Comparison of ENCODE assay signal across 9 mouse cellular contexts in genomic region chr1:93506944-93507676, GRCm38 (mm10). TPM values are rescaled to one million over a fixed set of nuclear protein-coding genes. Genes with fewer than 3 reads are reported as not detected.
DNase-seq lines count a peak whose midpoint lies in the region; ATAC-seq and TF ChIP-seq lines count a peak whose summit lies in the region.
"Had no signal": no experiment of that assay in that cellular context is flagged by ENCODE, and none has a peak within 500 bp of the region (broad histone marks: within the 10 kb centered on the region; RNA-seq: fewer than 3 reads in every experiment).

No protein-coding gene starts in this region.

- no peak overlapping the region for H3K27ac ChIP-seq in forebrain, embryonic 10.5 days
- no peak overlapping the region for H3K27ac ChIP-seq in forebrain, embryonic 16.5 days (ENCODE audit: low read length)
- no peak overlapping the region for H3K27ac ChIP-seq in embryonic facial prominence, embryonic 11.5 days (replicated peaks; ENCODE audit: low read depth, low read length)
- no peak overlapping the region for H3K27ac ChIP-seq in lung, embryonic 14.5 days (ENCODE audit: low read depth)
- H3K27ac ChIP-seq: stomach, embryonic 15.5 days had no signal

- no peak overlapping the region for H3K4me3 ChIP-seq in forebrain, embryonic 10.5 days
- H3K4me3 ChIP-seq in forebrain, embryonic 16.5 days (replicated peaks; ENCODE audit: low read length), result no peak overlapping the region
- H3K4me3 ChIP-seq in embryonic facial prominence, embryonic 11.5 days (ENCODE audit: low read depth, low read length), result no peak overlapping the region
- H3K4me3 ChIP-seq in lung, embryonic 14.5 days (ENCODE audit: low read depth, low read length), result no peak overlapping the region
- H3K4me3 ChIP-seq: stomach, embryonic 15.5 days had no signal

- peaks cover 14% of the 10 kb centered on the region for H3K4me1 ChIP-seq in forebrain, embryonic 10.5 days
- H3K4me1 ChIP-seq in forebrain, embryonic 16.5 days (replicated peaks; ENCODE audit: control insufficient read depth, insufficient read depth, low read length), result peaks cover 5% of the 10 kb centered on the region
- no peaks in the 10 kb centered on the region for H3K4me1 ChIP-seq in embryonic facial prominence, embryonic 11.5 days (ENCODE audit: control insufficient read depth, insufficient read depth, low read length)
- no peaks in the 10 kb centered on the region for H3K4me1 ChIP-seq in lung, embryonic 14.5 days (ENCODE audit: insufficient read depth)

- peaks cover 80% of the 10 kb centered on the region for H3K36me3 ChIP-seq in forebrain, embryonic 10.5 days (replicated peaks)
- H3K36me3 ChIP-seq in forebrain, embryonic 16.5 days (ENCODE audit: control insufficient read depth, insufficient read depth), result peaks cover 17% of the 10 kb centered on the region
- peaks cover 3% of the 10 kb centered on the region for H3K36me3 ChIP-seq in embryonic facial prominence, embryonic 11.5 days (replicated peaks; ENCODE audit: control insufficient read depth, insufficient read depth, low read depth, low read length)
- H3K36me3 ChIP-seq in lung, embryonic 14.5 days (ENCODE audit: insufficient read depth), result peaks cover 52% of the 10 kb centered on the region

- H3K27me3 ChIP-seq in forebrain, embryonic 10.5 days (ENCODE audit: poor library complexity, severe bottlenecking), result no peaks in the 10 kb centered on the region
- no peaks in the 10 kb centered on the region for H3K27me3 ChIP-seq in forebrain, embryonic 16.5 days (replicated peaks; ENCODE audit: control insufficient read depth, insufficient read depth, low read length)
- no peaks in the 10 kb centered on the region for H3K27me3 ChIP-seq in embryonic facial prominence, embryonic 11.5 days (ENCODE audit: control insufficient read depth, insufficient read depth, low read length)
- no peaks in the 10 kb centered on the region for H3K27me3 ChIP-seq in lung, embryonic 14.5 days (ENCODE audit: insufficient read depth, low read length)
- H3K27me3 ChIP-seq: stomach, embryonic 15.5 days had no signal

- no peaks in the 10 kb centered on the region for H3K9me3 ChIP-seq in forebrain, embryonic 10.5 days
- no peaks in the 10 kb centered on the region for H3K9me3 ChIP-seq in forebrain, embryonic 16.5 days (ENCODE audit: control insufficient read depth, low read length)
- no peaks in the 10 kb centered on the region for H3K9me3 ChIP-seq in embryonic facial prominence, embryonic 11.5 days (replicated peaks; ENCODE audit: control insufficient read depth, low read length)
- no peaks in the 10 kb centered on the region for H3K9me3 ChIP-seq in lung, embryonic 14.5 days (ENCODE audit: low read depth, low read length)
- H3K9me3 ChIP-seq: stomach, embryonic 15.5 days had no signal

- no peak overlapping the region for H3K4me2 ChIP-seq in forebrain, embryonic 16.5 days (ENCODE audit: low read length)
- no peak overlapping the region for H3K4me2 ChIP-seq in embryonic facial prominence, embryonic 11.5 days (ENCODE audit: low read depth, low read length)
- H3K4me2 ChIP-seq in lung, embryonic 14.5 days, result no peak overlapping the region
- H3K4me2 ChIP-seq: stomach, embryonic 15.5 days had no signal

- no peak overlapping the region for H3K9ac ChIP-seq in forebrain, embryonic 16.5 days (replicated peaks; ENCODE audit: low read depth, low read length)
- no peak overlapping the region for H3K9ac ChIP-seq in embryonic facial prominence, embryonic 11.5 days (replicated peaks; ENCODE audit: low read length)
- H3K9ac ChIP-seq in lung, embryonic 14.5 days, result no peak overlapping the region
- H3K9ac ChIP-seq: stomach, embryonic 15.5 days had no signal

- TF ChIP-seq CTCF in lung, embryonic 14.5 days (IDR thresholded peaks at IDR 0.05; ENCODE audit: low read depth), result peak; percentile 54

- peak; percentile 24 for DNase-seq in forebrain, embryonic 10.5 days (ENCODE audit: extremely low spot score, low spot score)
- peak; percentile 13 for DNase-seq in right cerebral cortex, postnatal 4 days
- DNase-seq in right cerebral cortex, postnatal 25 days, result no peak
- DNase-seq in embryonic facial prominence, embryonic 11.5 days (ENCODE audit: low spot score), result peak; percentile 78
- DNase-seq in lung, embryonic 14.5 days, result peak; percentile 88
- peak; percentile 47 for DNase-seq in retina, postnatal 7 days (ENCODE audit: low read depth, low spot score)

- WGBS in forebrain, embryonic 10.5 days, result 69% methylated on average over 10 of the region's 10 CpGs
- WGBS in forebrain, embryonic 16.5 days, result 58% methylated on average over 10 of the region's 10 CpGs
- 57% methylated on average over 10 of the region's 10 CpGs for WGBS in embryonic facial prominence, embryonic 11.5 days
- 49% methylated on average over 10 of the region's 10 CpGs for WGBS in lung, embryonic 14.5 days

- no peak for ATAC-seq in forebrain, embryonic 16.5 days
- ATAC-seq in embryonic facial prominence, embryonic 11.5 days (replicated peaks; ENCODE audit: insufficient number of reproducible peaks, low FRiP score, low TSS enrichment, low read depth), result no peak
- no peak for ATAC-seq in lung, embryonic 14.5 days (ENCODE audit: insufficient read depth)
- ATAC-seq in megakaryocyte-erythroid progenitor cell, adult 5-6 weeks (replicated peaks; ENCODE audit: low FRiP score, low TSS enrichment, poor library complexity, severe bottlenecking), result no peak

RNA-seq across cellular contexts. Expression of gene Farp2, which starts 4.8 kb away (rescaled TPM):
- polyA plus RNA-seq in forebrain, embryonic 10.5 days (2016; fragmentation: Nextera tagmentation; extraction: Ambion mirVana), result 3.7 and 4.8 TPM in 2 replicates
- polyA plus RNA-seq in forebrain, embryonic 16.5 days (2015; fragmentation: Nextera tagmentation; extraction: Ambion mirVana), result 3.9 TPM in 2 replicates
- polyA plus RNA-seq in embryonic facial prominence, embryonic 11.5 days (2014; fragmentation: Nextera tagmentation; extraction: Ambion mirVana), result 6.9 and 7.7 TPM in 2 replicates
- polyA plus RNA-seq in lung, embryonic 14.5 days (2014; fragmentation: Nextera tagmentation; extraction: Ambion mirVana), result 6.8 TPM in 2 replicates
- total RNA-seq in megakaryocyte-erythroid progenitor cell, adult 5-6 weeks (2014; fragmentation: Nextera tagmentation), result 3.0 and 8.4 TPM in 2 replicates
- total RNA-seq in megakaryocyte-erythroid progenitor cell, adult 5-6 weeks (2017), result 2.0 and 2.2 TPM in 2 replicates

RNA-seq across cellular contexts. Expression of gene Hdlbp, which starts 28.5 kb away (rescaled TPM):
- 116 and 119 TPM in 2 replicates for polyA plus RNA-seq in forebrain, embryonic 10.5 days (2016; fragmentation: Nextera tagmentation; extraction: Ambion mirVana)
- polyA plus RNA-seq in forebrain, embryonic 16.5 days (2015; fragmentation: Nextera tagmentation; extraction: Ambion mirVana), result 61.6 and 62.8 TPM in 2 replicates
- polyA plus RNA-seq in embryonic facial prominence, embryonic 11.5 days (2014; fragmentation: Nextera tagmentation; extraction: Ambion mirVana), result 106 TPM in 2 replicates
- 153 and 160 TPM in 2 replicates for polyA plus RNA-seq in lung, embryonic 14.5 days (2014; fragmentation: Nextera tagmentation; extraction: Ambion mirVana)
- total RNA-seq in megakaryocyte-erythroid progenitor cell, adult 5-6 weeks (2014; fragmentation: Nextera tagmentation), result 121 and 153 TPM in 2 replicates
- total RNA-seq in megakaryocyte-erythroid progenitor cell, adult 5-6 weeks (2017), result 76.8 and 113 TPM in 2 replicates
